Mouse (Mus musculus) hindbrain, postnatal 0 days (tissue): Measurements from ENCODE around the gene C1qa. TPM values are rescaled to one million over a fixed set of nuclear protein-coding genes. Genes with fewer than 3 reads are reported as not detected.

Source experiments
- ATAC-seq: fragments of 200-750 bp; cut with Nextera tagmentation; 2 replicates; pipeline ENCODE4 v1.8.0; 2017; ENCODE audit warnings: mild to moderate bottlenecking, moderate TSS enrichment, moderate library complexity
- DNase-seq: peaks from one replicate; pipeline ENCODE4 v3.0.0-alpha.2; 2015; ENCODE audit warnings: low spot score
- H3K27ac ChIP-seq: fragments of 300-500 bp; sonication (generic); 2 replicates; pipeline ENCODE4 v1.5.1; 2014; ENCODE audit warnings: mild to moderate bottlenecking
- H3K27me3 ChIP-seq: fragments of 300-500 bp; sonication (generic); 2 replicates; pipeline ENCODE4 v1.6.1; 2014; ENCODE audit warnings: low read length, mixed read lengths; ENCODE audit not compliant: insufficient read depth
- H3K36me3 ChIP-seq: fragments of 300-500 bp; sonication (generic); 2 replicates; pipeline ENCODE4 v1.6.1; 2014; ENCODE audit warnings: low read length, mixed read lengths; ENCODE audit not compliant: insufficient read depth
- H3K4me1 ChIP-seq: fragments of 300-500 bp; sonication (generic); 2 replicates; pipeline ENCODE4 v1.6.1; 2014; ENCODE audit warnings: antibody characterized with exemption, low read length, mixed read lengths; ENCODE audit not compliant: insufficient read depth
- H3K4me2 ChIP-seq: fragments of 300-500 bp; sonication (generic); 2 replicates; pipeline ENCODE4 v1.6.1; 2014; ENCODE audit warnings: low read depth, mild to moderate bottlenecking, low read length, moderate library complexity, mixed read lengths
- H3K4me3 ChIP-seq: fragments of 300-500 bp; sonication (generic); 2 replicates; pipeline ENCODE4 v1.5.1; 2014; ENCODE audit warnings: low read length
- H3K9ac ChIP-seq: fragments of 300-500 bp; sonication (generic); replicated peaks from 2 replicates; pipeline ENCODE4 v1.6.1; 2014; ENCODE audit warnings: mild to moderate bottlenecking, low read length, moderate library complexity, mixed read lengths
- H3K9me3 ChIP-seq: fragments of 300-500 bp; sonication (generic); 2 replicates; pipeline ENCODE4 v1.6.1; 2016; ENCODE audit warnings: low read length, mixed read lengths
- CTCF ChIP-seq: IDR thresholded peaks from 2 replicates; pipeline ENCODE4 v1.5.1; 2016; ENCODE audit warnings: antibody characterized with exemption, control low read depth, low read depth
- WGBS: fragments of 180-500 bp; shearing (Covaris S2); extraction: QIAGEN DNeasy Blood & Tissue Kit; methylation state at CpG from one replicate; pipeline ENCODE4 v1.1.7; 2014; 5-methylcytosine and 5-hydroxymethylcytosine counted together
- polyA plus RNA-seq: library from polyadenylated mRNA; unstranded; fragments of >200 nt; fragmentation: Nextera tagmentation; extraction: Ambion mirVana; gene quantifications from 2 replicates; pipeline ENCODE4 v1.2.1, GENCODE M21; 2015
- total RNA-seq: library from RNA; depleted of rRNA; stranded (reverse); fragments of >200 nt; gene quantifications from 2 replicates; pipeline ENCODE4 v1.2.3, GENCODE M21; 2014

Gene C1qa
- total and polyA plus RNA-seq, 2 experiments from 2014 or later: 49.9 to 55.4 TPM

DNA sequence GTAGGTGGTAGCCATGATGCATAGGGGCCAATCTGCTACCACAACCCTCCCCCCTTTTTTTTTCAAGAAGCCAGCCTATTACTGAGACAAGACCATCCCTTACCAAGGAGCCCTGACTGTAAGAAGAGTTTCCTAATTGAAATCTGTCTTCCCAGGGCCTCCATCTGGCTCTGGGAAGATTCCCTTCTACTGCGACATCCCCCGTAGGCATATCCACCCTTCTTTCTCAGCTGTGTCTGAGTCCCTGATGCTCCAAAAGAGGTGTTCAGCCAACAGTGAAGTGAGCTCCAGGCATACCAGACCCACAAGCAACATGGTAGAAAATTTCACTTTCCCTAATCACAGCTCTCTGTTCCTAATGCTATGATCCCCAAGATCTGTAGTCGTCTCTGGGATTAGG, 20.9 kb upstream of the C1qa start:
- DNase-seq (no peak), ATAC-seq (no peak)
- Histone ChIP-seq H3K27ac (no peak overlapping the region), H3K9ac (no peak overlapping the region), H3K9me3 (no peaks in the 10 kb centered on the region), H3K4me2 (no peak overlapping the region), H3K4me3 (no peak overlapping the region), H3K4me1 (peaks cover 8% of the 10 kb centered on the region; the same call in 1 of the 2 replicates), H3K36me3 (no peaks in the 10 kb centered on the region), H3K27me3 (no peaks in the 10 kb centered on the region; the same call in 1 of the 2 replicates)
- 61% methylated on average over 3 of the region's 3 CpGs for WGBS
- no peak for TF ChIP-seq CTCF

DNA sequence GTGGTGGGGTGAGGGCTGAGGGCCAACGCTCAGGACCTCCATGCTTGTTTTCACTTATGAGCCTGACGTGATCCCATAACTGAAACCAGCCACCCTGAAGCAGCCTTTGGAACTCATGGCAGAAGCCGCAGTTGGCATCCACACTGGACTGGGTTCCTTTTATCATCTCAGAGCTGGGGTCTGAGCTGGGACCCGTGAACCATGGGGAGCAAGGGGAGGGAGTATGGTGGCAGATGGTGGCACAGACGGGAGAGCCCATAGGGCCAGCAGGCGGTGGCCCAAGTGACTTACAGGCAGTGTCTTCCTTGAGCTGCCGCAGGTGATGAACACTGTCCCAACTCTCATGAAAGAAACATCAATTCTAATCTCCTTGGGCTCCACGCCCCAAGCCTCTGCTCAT, 20.2 kb upstream of the C1qa start:
- ATAC-seq: no peak
- no peak for DNase-seq
- 68% methylated on average over 8 of the region's 8 CpGs for WGBS
- TF ChIP-seq CTCF: no peak
- no peaks in the 10 kb centered on the region for H3K27me3 ChIP-seq
- no peak overlapping the region for H3K4me3 ChIP-seq
- no peaks in the 10 kb centered on the region for H3K9me3 ChIP-seq
- no peaks in the 10 kb centered on the region for H3K36me3 ChIP-seq
- H3K9ac ChIP-seq: no peak overlapping the region
- H3K4me2 ChIP-seq: no peak overlapping the region
- no peak overlapping the region for H3K27ac ChIP-seq
- H3K4me1 ChIP-seq: peaks cover 8% of the 10 kb centered on the region; the same call in 1 of the 2 replicates

DNA sequence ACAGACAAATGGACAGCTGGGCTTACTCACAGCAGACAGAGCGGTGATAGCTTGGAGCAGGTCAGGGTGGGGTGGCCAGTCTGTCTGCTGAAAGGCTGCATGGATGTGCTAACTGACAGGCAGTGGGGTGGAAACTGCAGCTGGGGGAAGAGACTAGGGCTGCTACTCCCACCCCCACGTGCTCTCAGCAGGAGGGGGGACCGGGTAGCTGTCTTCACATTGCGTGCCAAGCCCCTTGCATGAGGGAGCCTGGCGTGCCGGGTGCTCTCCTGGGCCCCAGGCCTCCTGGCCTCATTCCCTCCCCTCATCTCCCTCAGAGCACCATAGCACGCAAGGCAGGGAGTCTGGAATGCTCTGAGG, 18.5 kb upstream of the C1qa start:
- Histone ChIP-seq H3K4me1 (peaks cover 12% of the 10 kb centered on the region; the same call in 1 of the 2 replicates), H3K4me3 (no peak overlapping the region), H3K36me3 (no peaks in the 10 kb centered on the region), H3K27ac (0 out of 2 replicates have a peak overlapping the region, but pooled peaks have one; percentile 56), H3K4me2 (no peak overlapping the region), H3K9ac (no peak overlapping the region), H3K9me3 (no peaks in the 10 kb centered on the region), H3K27me3 (no peaks in the 10 kb centered on the region)
- TF ChIP-seq CTCF: no peak
- DNase-seq: no peak
- ATAC-seq: no peak
- 27% methylated on average over 7 of the region's 7 CpGs for WGBS

DNA sequence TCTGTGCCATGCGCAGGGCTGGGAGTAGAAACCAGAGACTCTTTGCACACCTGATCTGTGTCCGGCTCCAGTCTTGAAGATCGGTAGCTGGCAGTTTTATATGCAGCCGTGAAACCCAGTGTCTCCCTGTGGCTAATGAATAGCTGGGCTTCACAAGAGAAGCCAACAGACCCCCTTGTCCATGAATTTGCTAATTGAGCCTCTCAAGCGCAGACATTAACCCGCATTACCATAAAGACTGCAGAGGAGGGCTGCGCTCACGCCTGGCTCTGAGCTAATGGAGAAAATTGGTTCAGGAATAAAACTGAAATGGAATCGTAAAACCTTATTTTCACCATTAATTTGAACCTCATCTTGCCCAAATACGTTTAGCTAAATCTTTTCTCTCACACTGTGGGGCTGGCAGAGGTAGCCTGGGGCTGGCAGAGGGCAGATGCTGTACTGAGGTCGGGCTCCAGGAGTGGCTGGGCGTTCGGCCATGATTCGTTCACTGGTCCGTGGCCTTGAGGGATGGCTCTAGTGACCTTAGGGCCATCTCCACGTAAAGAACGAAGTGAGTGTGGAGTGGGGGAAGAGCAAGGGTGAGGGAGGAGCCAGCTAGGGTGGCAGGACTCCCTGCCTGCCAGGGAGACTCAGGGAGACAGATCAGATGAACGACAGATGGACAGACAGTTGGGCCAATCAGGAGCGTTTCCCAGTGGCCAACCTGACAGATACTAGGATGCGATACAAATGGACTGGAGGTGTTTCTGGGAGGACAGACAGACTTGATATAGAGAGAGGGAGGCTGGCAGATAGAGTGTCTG, 18.0 kb upstream of the C1qa start:
- peak overlapping the region; percentile 56; the same call in 1 of the 2 replicates for H3K27ac ChIP-seq
- no peaks in the 10 kb centered on the region for H3K9me3 ChIP-seq
- peak; percentile 51 for DNase-seq
- 37% methylated on average over 20 of the region's 20 CpGs for WGBS
- no peak for TF ChIP-seq CTCF
- no peak overlapping the region for H3K4me3 ChIP-seq
- ATAC-seq: no peak
- 0 out of 2 replicates have a peak overlapping the region, but pooled peaks have one; percentile 13 for H3K9ac ChIP-seq
- no peaks in the 10 kb centered on the region for H3K36me3 ChIP-seq
- peaks cover 12% of the 10 kb centered on the region for H3K4me1 ChIP-seq
- no peaks in the 10 kb centered on the region for H3K27me3 ChIP-seq
- no peak overlapping the region for H3K4me2 ChIP-seq

DNA sequence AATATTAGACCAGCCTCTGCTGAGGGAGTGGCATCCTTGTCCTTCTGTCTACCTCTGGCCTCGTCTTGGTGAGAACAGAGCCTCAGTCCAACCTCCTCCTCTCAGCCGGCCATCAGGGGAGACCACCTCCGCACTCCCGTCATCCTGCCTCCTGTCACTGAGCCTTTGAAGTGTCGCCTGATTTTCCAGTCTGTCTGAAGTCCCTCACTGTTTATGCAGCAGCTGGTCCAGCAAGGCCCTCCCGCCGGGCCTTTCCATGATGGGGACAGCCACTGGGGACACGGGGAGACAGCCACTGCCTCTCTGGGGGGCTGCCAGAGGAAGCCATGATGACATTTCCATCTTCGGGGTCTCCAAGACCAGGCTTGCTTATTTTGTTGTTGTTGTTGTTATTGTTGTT, 14.2 kb upstream of the C1qa start:
- Histone ChIP-seq H3K4me2 (no peak overlapping the region), H3K36me3 (no peaks in the 10 kb centered on the region), H3K27me3 (no peaks in the 10 kb centered on the region), H3K4me1 (peaks cover 20% of the 10 kb centered on the region), H3K4me3 (no peak overlapping the region), H3K9me3 (no peaks in the 10 kb centered on the region), H3K9ac (no peak overlapping the region), H3K27ac (no peak overlapping the region)
- no peak for TF ChIP-seq CTCF
- peak; percentile 50 for DNase-seq
- WGBS: 11% methylated on average over 9 of the region's 9 CpGs
- ATAC-seq: no peak

DNA sequence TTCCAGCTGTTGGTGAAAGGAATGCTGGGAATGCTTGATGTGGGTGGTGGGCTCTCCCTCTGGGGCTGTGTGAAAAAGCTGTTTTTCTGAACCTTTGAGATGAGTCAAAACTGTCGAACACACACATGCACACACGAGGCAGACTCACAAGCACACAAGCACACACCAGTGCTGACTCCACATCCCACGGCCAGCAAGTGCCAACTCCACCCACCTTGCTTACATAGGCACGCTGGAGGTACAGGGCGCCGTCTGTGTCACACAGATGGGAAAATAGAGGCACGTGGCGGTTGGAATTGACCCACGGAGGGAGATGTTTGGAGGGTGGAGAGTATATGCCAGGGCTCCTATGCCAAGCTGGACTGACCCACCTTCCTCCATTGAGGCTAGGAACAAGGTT, 13.2 kb upstream of the C1qa start:
- Histone ChIP-seq H3K9ac (no peak overlapping the region), H3K4me3 (no peak overlapping the region), H3K9me3 (no peaks in the 10 kb centered on the region), H3K27ac (no peak overlapping the region), H3K4me2 (no peak overlapping the region), H3K36me3 (no peaks in the 10 kb centered on the region), H3K27me3 (0 out of 2 replicates have a peak, but pooled peaks cover 7% of the 10 kb centered on the region), H3K4me1 (peaks cover 15% of the 10 kb centered on the region; the same call in 1 of the 2 replicates)
- no peak for TF ChIP-seq CTCF
- DNase-seq (no peak), ATAC-seq (no peak)
- 36% methylated on average over 9 of the region's 9 CpGs for WGBS

DNA sequence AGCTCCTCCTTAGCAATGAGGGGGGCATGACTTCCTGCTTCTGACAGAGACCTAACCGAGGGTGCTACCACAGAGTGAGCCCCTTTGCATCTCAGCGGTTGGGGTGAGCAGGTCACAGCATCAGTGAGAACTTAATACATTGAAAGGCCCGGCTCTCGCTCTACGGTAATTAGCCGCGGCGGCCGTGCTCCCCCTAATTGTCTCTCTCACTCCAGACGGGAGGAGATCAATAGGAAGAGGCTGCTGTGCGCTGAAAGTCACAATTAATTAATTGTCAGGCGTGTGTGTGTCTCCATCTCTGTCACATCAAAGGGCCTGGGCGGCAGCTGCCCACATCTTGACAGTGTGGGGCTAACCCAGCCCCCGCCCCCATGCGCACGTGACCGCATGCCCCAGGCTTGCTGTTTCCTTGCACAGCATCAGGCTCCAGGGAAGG, 12.6 kb upstream of the C1qa start:
- Histone ChIP-seq H3K4me2 (peak overlapping the region; percentile 27), H3K27me3 (0 out of 2 replicates have a peak, but pooled peaks cover 7% of the 10 kb centered on the region), H3K9me3 (no peaks in the 10 kb centered on the region), H3K4me3 (no peak overlapping the region), H3K9ac (no peak overlapping the region), H3K27ac (no peak overlapping the region), H3K4me1 (peaks cover 12% of the 10 kb centered on the region; the same call in 1 of the 2 replicates), H3K36me3 (no peaks in the 10 kb centered on the region)
- DNase-seq (no peak), ATAC-seq (no peak; the same call in 1 of the 2 replicates)
- TF ChIP-seq CTCF: no peak
- 2% methylated on average over 17 of the region's 17 CpGs for WGBS
